Mouse (Mus musculus) cerebellum, adult 2 months (tissue): ENCODE data around the gene Gmds. TPM values are rescaled to one million over a fixed set of nuclear protein-coding genes. Genes with fewer than 3 reads are reported as not detected.

Experiments used
- DNase-seq, 2 experiments: peaks; one replicate each; pipeline ENCODE4 v3.0.0; 2021
- H3K27ac ChIP-seq: fragments of 200-500 bp; 2 replicates; pipeline ENCODE4 v1.5.1; 2012; ENCODE audit warnings: low read length, control low read depth, inconsistent platforms; ENCODE audit not compliant: insufficient read depth
- H3K27me3 ChIP-seq: fragments of 200-500 bp; 2 replicates; pipeline ENCODE4 v1.6.1; 2012; ENCODE audit warnings: inconsistent platforms, mild to moderate bottlenecking, low read length, moderate library complexity; ENCODE audit not compliant: control insufficient read depth, insufficient read depth
- H3K4me1 ChIP-seq: fragments of 200-500 bp; 2 replicates; pipeline ENCODE4 v1.6.1; 2011; ENCODE audit warnings: low read length; ENCODE audit not compliant: control insufficient read depth, insufficient read depth
- H3K4me3 ChIP-seq: fragments of 200-500 bp; replicated peaks from 2 replicates; pipeline ENCODE3; 2011; ENCODE audit warnings: mild to moderate bottlenecking, low read depth, low read length, control low read depth; ENCODE audit not compliant: insufficient read depth
- CTCF ChIP-seq: fragments of 200-500 bp; IDR thresholded peaks from 2 replicates; pipeline ENCODE4 v1.5.1; 2011; ENCODE audit warnings: low read depth, mild to moderate bottlenecking, control low read depth, low read length, moderate library complexity, borderline replicate concordance; ENCODE audit not compliant: insufficient read depth
- POLR2A ChIP-seq: fragments of 200-500 bp; IDR thresholded peaks from 2 replicates; pipeline ENCODE4 v1.6.1; 2011; ENCODE audit warnings: low read length, control low read depth, borderline replicate concordance; ENCODE audit not compliant: insufficient read depth
- WGBS: fragments of 180-500 bp; shearing (Covaris S2); methylation state at CpG from one replicate; pipeline ENCODE4 v1.1.7; 2018; 5-methylcytosine and 5-hydroxymethylcytosine counted together
- polyA plus RNA-seq: library from polyadenylated mRNA; depleted of rRNA; stranded (reverse); fragments of >200 nt; gene quantifications from 2 replicates; pipeline ENCODE4 v1.2.3, GENCODE M21; 2012

Gene Gmds
- polyA plus RNA-seq, 1 experiment = 12.3 TPM

DNA sequence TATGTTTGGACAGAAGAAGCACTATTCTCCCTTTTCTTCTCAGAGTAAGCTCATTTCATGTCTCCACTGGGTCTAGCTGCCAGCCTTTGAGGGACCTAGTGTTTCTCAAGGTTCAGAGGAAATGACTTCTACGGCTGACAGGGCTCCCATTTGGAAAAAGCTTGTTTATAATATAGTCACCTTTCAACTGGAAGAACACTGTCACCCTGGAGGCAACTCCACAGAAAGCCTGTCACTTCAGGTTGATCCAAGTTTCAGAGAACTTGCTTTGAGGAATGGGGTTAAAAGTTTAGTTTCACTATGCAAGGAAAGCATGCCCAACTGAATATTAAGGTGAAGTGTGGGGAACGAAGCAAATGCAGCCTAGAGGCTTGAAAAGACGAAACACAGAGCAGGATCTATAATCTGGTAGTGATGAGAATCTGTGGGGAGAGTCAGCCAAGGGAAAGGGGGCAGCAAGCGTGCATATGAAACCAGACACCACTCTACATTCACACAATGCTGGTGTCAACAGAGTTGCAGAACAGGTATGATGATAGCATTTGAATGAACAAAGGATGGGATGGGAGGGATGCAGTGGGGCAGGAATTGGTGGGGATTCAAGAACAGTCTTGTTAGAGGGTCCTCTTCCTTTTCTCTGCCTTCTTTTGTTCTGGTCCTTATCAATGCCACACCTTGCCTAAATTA lies 423.5 kb downstream of the Gmds start:
- Histone ChIP-seq H3K27me3 (no peaks in the 10 kb centered on the region), H3K27ac (no peak overlapping the region), H3K4me1 (0 out of 2 replicates have a peak, but pooled peaks cover 3% of the 10 kb centered on the region), H3K4me3 (no peak overlapping the region)
- WGBS = 88% methylated on average over 4 of the region's 4 CpGs
- no peak for DNase-seq
- no peak for TF ChIP-seq POLR2A
- TF ChIP-seq CTCF = no peak

DNA sequence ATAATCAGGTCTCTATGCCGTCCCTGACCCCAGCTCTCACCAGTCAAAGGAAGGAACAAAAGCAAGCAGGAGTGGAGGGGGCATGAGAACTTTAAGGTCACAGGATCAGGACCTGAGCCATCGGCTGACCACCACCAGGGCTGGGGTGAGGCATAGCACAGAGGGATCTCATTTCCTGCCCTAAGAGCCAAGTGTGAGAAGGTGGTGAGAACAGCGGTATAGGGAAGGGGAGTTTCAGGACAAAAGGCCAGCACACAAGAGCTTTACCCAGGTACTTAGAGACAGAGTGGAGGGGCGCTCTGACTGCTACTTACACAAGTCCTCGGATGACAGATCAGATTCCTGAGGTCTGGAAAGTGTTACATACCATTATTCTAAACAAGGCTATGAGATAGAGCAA lies 426.6 kb downstream of the Gmds start:
- H3K27me3 ChIP-seq = no peaks in the 10 kb centered on the region
- H3K4me3 ChIP-seq = no peak overlapping the region
- no peaks in the 10 kb centered on the region for H3K4me1 ChIP-seq
- WGBS = 56% methylated on average over 5 of the region's 5 CpGs
- TF ChIP-seq CTCF (no peak), POLR2A (no peak)
- DNase-seq = no peak
- H3K27ac ChIP-seq = no peak overlapping the region

DNA sequence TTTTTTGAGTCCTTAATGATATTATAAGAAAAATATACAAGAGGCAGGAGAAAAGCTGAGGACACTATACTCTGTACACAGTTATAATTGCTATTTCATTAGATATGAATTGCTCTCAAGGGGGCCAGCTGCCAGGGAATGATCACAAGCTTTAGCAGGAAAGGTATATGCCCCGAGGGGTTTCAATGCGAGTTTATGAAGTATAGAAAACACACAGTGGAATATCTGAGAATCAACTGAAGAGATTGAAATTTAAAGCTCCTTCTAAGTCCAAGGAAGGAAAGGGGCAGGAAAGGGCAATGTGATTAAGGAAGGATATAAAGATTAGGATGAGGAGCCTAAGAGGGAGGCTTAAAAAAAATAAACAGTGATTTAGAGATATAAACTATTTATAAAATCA lies 427.2 kb downstream of the Gmds start:
- Histone ChIP-seq H3K27me3 (no peaks in the 10 kb centered on the region), H3K27ac (no peak overlapping the region), H3K4me3 (no peak overlapping the region), H3K4me1 (no peaks in the 10 kb centered on the region)
- TF ChIP-seq POLR2A (no peak), CTCF (no peak)
- no peak for DNase-seq
- WGBS = 78% methylated on average over 2 of the region's 2 CpGs

DNA sequence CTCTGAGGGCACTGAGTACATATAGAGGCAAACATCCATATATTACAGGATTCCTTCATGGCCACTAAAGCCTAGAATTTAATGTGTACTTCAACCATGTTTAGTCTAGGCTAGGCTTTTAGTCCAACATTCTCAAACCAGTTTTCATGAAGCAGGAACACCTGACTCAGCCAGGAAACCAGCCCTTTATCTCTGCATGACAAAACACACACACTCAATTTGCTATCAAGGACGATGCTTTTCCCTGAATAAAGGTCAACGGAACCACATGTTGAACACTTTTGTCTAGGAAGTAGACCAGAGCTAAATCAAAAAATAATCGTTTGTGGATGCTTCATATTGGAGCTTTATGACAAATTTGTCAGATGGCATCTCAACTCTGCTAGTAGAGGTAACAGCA lies 429.5 kb downstream of the Gmds start:
- TF ChIP-seq POLR2A = no peak
- no peak for TF ChIP-seq CTCF
- Histone ChIP-seq H3K4me3 (no peak overlapping the region), H3K27ac (no peak overlapping the region), H3K4me1 (no peaks in the 10 kb centered on the region), H3K27me3 (no peaks in the 10 kb centered on the region)
- 90% methylated on average over 3 of the region's 3 CpGs for WGBS
- DNase-seq = no peak

DNA sequence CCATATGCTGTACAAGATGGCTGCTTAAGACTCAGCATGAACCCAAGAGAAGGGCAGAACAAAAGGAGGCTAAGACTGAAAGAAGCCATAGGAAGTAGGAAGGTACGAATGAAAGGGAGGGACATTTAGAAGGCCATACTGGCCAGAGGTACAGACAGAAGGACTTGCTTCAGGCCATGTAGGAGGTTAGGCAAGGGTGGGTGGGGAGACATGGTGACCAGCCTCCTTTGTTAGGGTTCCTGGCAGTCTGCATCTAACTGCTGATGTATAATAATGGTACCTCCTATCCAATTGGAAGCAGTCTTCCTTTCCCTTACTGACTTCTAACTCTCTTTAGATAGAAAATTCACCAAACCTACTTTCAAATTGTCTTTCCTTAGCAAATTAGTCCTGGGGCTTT lies 432.0 kb downstream of the Gmds start:
- Histone ChIP-seq H3K4me3 (no peak overlapping the region), H3K4me1 (no peaks in the 10 kb centered on the region), H3K27me3 (no peaks in the 10 kb centered on the region), H3K27ac (no peak overlapping the region)
- TF ChIP-seq CTCF (no peak), POLR2A (no peak)
- 50% methylated on average over 1 of the region's 1 CpGs for WGBS
- no peak for DNase-seq

DNA sequence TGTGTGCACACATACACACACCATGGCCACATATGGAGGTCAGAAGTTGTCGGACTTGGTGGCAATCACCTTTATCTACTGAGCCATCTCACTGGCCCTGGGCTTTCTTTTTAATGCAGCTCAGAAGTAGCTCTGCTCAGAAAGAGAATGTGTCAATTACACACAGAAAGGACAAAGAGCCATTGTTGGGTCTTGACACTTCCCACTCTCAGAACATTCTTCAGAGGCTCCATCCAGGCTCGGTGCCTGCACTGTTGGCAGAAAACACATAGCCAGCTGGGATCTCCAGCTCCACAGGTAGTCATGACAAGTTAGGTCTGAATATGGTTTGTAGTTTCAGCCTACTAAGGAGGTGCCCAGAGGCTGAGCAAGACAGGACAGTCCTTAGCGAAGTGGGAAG lies 438.3 kb downstream of the Gmds start:
- WGBS = 45% methylated on average over 3 of the region's 3 CpGs

DNA sequence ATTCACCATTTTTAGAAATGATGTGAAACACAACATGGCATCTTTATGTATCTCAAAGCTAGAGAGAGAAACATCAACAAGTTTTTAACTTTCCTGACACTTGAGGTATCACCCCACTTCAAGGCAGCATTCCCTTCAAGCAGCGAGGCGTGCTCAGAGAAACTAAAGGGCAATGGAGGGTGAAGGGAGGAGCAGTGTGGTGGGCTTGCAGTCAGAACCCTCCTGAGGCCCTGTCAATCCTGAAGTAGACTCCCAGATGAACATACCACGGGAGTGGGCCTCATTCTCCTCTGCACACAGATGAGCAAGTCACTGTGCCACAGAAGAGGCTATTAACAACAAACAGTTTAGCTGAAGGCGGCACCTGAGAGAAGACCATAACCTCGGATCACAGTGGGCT lies 439.1 kb downstream of the Gmds start:
- TF ChIP-seq CTCF (no peak), POLR2A (no peak)
- 82% methylated on average over 5 of the region's 5 CpGs for WGBS
- H3K27ac ChIP-seq = no peak overlapping the region
- H3K27me3 ChIP-seq = no peaks in the 10 kb centered on the region
- DNase-seq = no peak
- H3K4me1 ChIP-seq = no peaks in the 10 kb centered on the region
- H3K4me3 ChIP-seq = no peak overlapping the region

More for the DNA sequence above, 438.3 kb downstream of the Gmds start:
- Histone ChIP-seq H3K27me3 (no peaks in the 10 kb centered on the region), H3K4me1 (no peaks in the 10 kb centered on the region), H3K4me3 (no peak overlapping the region), H3K27ac (no peak overlapping the region)
- TF ChIP-seq POLR2A (no peak), CTCF (no peak)
- DNase-seq = peak in 1 of 2 experiments; percentile 5

DNA sequence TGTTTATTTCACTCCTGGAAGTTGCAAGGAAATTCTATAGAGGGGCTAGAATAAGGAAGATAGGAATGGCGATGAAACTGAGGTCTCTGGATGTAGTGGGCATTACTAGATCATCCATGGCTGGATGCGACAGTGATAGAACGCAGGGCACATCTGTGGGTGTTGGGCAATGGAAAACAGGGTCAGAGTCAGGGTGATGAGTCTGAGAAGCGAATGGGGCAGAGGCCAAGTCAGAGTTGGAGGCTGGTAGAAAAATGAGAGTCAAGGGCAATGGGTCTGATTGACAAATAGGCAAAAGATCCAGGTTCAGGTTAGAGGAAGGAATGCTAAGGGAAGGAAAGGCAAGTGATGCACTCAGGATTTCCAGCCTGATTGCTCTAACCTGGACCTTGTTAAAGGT lies 441.0 kb downstream of the Gmds start:
- WGBS = 92% methylated on average over 4 of the region's 4 CpGs
- DNase-seq = no peak
- Histone ChIP-seq H3K27ac (no peak overlapping the region), H3K27me3 (no peaks in the 10 kb centered on the region), H3K4me1 (no peaks in the 10 kb centered on the region), H3K4me3 (no peak overlapping the region)
- TF ChIP-seq CTCF (no peak), POLR2A (no peak)
